Mouse (Mus musculus) small intestine, adult 2 months (tissue): ENCODE measurements around the gene Gpx6.

ENCODE experiments used
- CTCF ChIP-seq: fragments of 200-500 bp; IDR thresholded peaks from 2 replicates; pipeline ENCODE4 v1.5.1; 2012; ENCODE audit warnings: low read depth, mild to moderate bottlenecking, control low read depth, inconsistent platforms, low read length, moderate library complexity, mixed read lengths; ENCODE audit not compliant: insufficient replicate concordance, insufficient read length; ENCODE audit errors: extremely low read depth
- POLR2A ChIP-seq: fragments of 200-500 bp; IDR thresholded peaks from 2 replicates; pipeline ENCODE4 v1.6.1; 2012; ENCODE audit warnings: low read depth, mild to moderate bottlenecking, control low read depth, inconsistent platforms, low read length, moderate library complexity

DNA sequence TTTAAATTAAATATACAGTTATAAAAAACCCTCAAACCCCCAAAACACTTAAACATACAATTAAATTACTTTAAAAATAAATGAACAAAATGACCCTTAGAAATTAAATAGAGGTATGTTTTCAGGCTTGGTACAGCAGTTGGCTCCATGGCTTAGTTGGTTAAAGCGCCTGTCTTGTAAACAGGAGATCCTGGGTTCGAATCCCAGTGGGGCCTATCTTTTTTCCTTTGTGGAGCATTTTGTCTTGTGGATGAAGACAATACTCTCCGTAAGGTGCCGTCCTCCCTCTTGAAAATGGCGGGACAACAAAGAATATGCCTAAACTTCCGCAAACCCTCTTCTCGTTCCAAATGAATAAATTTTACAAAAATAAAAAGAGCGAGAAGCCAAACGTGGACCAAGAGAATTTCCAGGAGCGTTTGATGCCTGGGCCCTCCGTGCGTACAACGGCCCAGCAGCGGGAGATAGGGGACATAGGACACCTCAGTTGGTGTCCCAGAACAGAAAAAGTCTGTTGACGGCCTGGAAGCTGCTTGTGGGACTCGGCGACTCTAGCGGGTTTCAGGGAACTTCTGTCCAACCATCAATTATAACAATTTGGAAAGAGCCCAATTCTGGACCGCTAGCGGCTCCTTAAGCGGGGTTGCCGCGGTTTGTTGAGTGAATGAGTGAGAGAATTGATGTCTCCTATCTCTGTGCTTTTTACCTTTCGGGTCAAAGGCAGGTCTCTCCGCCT, 35.9 kb upstream of the Gpx6 start:
- TF ChIP-seq CTCF (no peak), POLR2A (no peak)
